Mouse (Mus musculus) hindbrain, embryonic 12.5 days (tissue): ENCODE data around the gene Mum1l1. TPM values are rescaled to one million over a fixed set of nuclear protein-coding genes. Genes with fewer than 3 reads are reported as not detected.

Experiments
- ATAC-seq: fragments of 200-750 bp; cut with Nextera tagmentation; 2 replicates; pipeline ENCODE4 v1.8.0; 2017; ENCODE audit warnings: moderate TSS enrichment; ENCODE audit not compliant: low FRiP score
- H3K27ac ChIP-seq: fragments of 300-500 bp; sonication (generic); 2 replicates; pipeline ENCODE4 v1.5.1; 2016; ENCODE audit warnings: mild to moderate bottlenecking
- H3K27me3 ChIP-seq: fragments of 300-500 bp; sonication (generic); 2 replicates; pipeline ENCODE4 v1.6.1; 2016; ENCODE audit warnings: mild to moderate bottlenecking
- H3K36me3 ChIP-seq: fragments of 300-500 bp; sonication (generic); 2 replicates; pipeline ENCODE4 v1.6.1; 2016; ENCODE audit warnings: mild to moderate bottlenecking
- H3K4me1 ChIP-seq: fragments of 300-500 bp; sonication (generic); 2 replicates; pipeline ENCODE4 v1.6.1; 2016
- H3K4me2 ChIP-seq: fragments of 300-500 bp; sonication (generic); replicated peaks from 2 replicates; pipeline ENCODE4 v1.6.1; 2016; ENCODE audit warnings: mild to moderate bottlenecking
- H3K4me3 ChIP-seq: fragments of 300-500 bp; sonication (generic); 2 replicates; pipeline ENCODE4 v1.5.1; 2016; ENCODE audit warnings: mild to moderate bottlenecking
- H3K9ac ChIP-seq: fragments of 300-500 bp; sonication (generic); 2 replicates; pipeline ENCODE4 v1.6.1; 2016; ENCODE audit warnings: mild to moderate bottlenecking, moderate library complexity
- H3K9me3 ChIP-seq: fragments of 300-500 bp; sonication (generic); replicated peaks from 2 replicates; pipeline ENCODE4 v1.6.1; 2016; ENCODE audit warnings: mild to moderate bottlenecking
- WGBS: fragments of 180-500 bp; shearing (Covaris S2); methylation state at CpG from one replicate; pipeline ENCODE4 v1.1.7; 2016; 5-methylcytosine and 5-hydroxymethylcytosine counted together
- polyA plus RNA-seq: library from polyadenylated mRNA; unstranded; fragments of >200 nt; fragmentation: Nextera tagmentation; extraction: Ambion mirVana; gene quantifications from 2 replicates; pipeline ENCODE4 v1.2.1, GENCODE M21; 2016

Mum1l1 gene
- polyA plus RNA-seq, 1 experiment from 2014 or later: 14.9 TPM

GRCm38 (mm10) chrX:139231143-139231542 is 21.3 kb downstream of the Mum1l1 start:
- H3K9me3 ChIP-seq: no peaks in the 10 kb centered on the region
- H3K36me3 ChIP-seq: no peaks in the 10 kb centered on the region
- H3K27ac ChIP-seq: no peak overlapping the region
- no peaks in the 10 kb centered on the region for H3K27me3 ChIP-seq
- 39% methylated on average over 9 of the region's 9 CpGs for WGBS
- H3K9ac ChIP-seq: no peak overlapping the region
- H3K4me3 ChIP-seq: no peak overlapping the region
- ATAC-seq: peak; percentile 78
- H3K4me2 ChIP-seq: peak overlapping the region; percentile 30
- H3K4me1 ChIP-seq: no peaks in the 10 kb centered on the region

GRCm38 (mm10) chrX:139247294-139247693 is 37.5 kb downstream of the Mum1l1 start:
- Histone ChIP-seq H3K9ac (no peak overlapping the region), H3K27ac (no peak overlapping the region), H3K27me3 (no peaks in the 10 kb centered on the region), H3K36me3 (no peaks in the 10 kb centered on the region), H3K9me3 (no peaks in the 10 kb centered on the region), H3K4me2 (no peak overlapping the region), H3K4me3 (no peak overlapping the region), H3K4me1 (no peaks in the 10 kb centered on the region)
- WGBS: 78% methylated on average over 3 of the region's 3 CpGs
- ATAC-seq: no peak

DNA sequence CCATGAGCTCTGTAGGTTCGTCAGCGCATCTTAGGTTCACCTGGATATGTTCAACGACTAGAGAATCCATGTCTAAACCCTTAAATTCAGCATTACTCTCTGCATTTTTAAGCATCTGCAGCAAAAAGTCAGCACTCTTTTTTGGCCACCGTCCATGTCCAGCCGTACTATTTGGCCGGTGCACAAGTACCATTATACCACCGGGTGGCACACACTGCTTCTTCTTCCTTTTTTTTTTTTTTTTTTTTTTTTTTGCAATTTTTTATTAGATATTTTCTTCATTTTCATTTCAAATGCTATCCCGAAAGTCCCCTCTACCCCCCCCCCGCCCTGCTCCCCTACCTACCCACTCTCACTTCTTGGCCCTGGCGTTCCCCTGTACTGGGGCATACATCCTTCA is 47.2 kb downstream of the Mum1l1 start:
- ATAC-seq: no peak
- Histone ChIP-seq H3K27ac (no peak overlapping the region), H3K36me3 (no peaks in the 10 kb centered on the region), H3K4me3 (no peak overlapping the region), H3K27me3 (no peaks in the 10 kb centered on the region; the same call in 1 of the 2 replicates), H3K4me2 (no peak overlapping the region), H3K4me1 (no peaks in the 10 kb centered on the region), H3K9ac (no peak overlapping the region), H3K9me3 (no peaks in the 10 kb centered on the region)
- WGBS: 83% methylated on average over 9 of the region's 10 CpGs

DNA sequence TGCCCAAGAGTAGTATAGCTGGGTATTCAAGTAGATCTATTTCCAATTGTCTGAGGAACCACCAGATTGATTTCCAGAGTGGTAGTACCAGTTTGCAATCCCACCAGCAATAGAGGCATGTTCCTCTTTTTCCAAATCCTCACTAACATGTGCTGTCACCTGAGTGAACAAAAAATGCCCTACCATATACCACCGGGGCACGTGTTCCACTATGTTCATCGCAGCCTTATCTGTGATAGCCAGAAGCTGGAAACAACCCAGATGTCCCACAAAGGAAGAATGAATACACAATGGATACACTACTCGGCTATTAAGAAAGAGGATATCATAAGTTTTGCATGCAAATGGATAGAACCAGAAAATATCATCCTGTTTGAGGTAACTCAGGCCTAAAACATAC is 72.1 kb downstream of the Mum1l1 start:
- H3K27ac ChIP-seq: no peak overlapping the region
- no peak for ATAC-seq
- no peaks in the 10 kb centered on the region for H3K9me3 ChIP-seq
- no peak overlapping the region for H3K4me2 ChIP-seq
- no peak overlapping the region for H3K4me3 ChIP-seq
- no peaks in the 10 kb centered on the region for H3K4me1 ChIP-seq
- no peak overlapping the region for H3K9ac ChIP-seq
- H3K36me3 ChIP-seq: no peaks in the 10 kb centered on the region
- H3K27me3 ChIP-seq: no peaks in the 10 kb centered on the region; the same call in 1 of the 2 replicates
- WGBS: 90% methylated on average over 4 of the region's 4 CpGs

Other genes with a start within 250 kb of the Mum1l1 start
- gene Serpina7, start 124.8 kb upstream of the Mum1l1 start, polyA plus RNA-seq: not detected in 2 replicates
- not detected in 2 replicates for gene 4930513O06Rik, start 123.8 kb upstream of the Mum1l1 start, polyA plus RNA-seq
- not detected in 2 replicates for gene 4933428M09Rik, start 30.8 kb upstream of the Mum1l1 start, polyA plus RNA-seq
- gene Trap1a, start 123.6 kb downstream of the Mum1l1 start, polyA plus RNA-seq: not detected in 2 replicates